Mouse (Mus musculus) stomach, postnatal 0 days (tissue): ENCODE results near the gene Sec22c.

Source experiments
- CTCF ChIP-seq: IDR thresholded peaks from 2 replicates; pipeline ENCODE4 v1.5.1; 2016; ENCODE audit warnings: antibody characterized with exemption, low read depth, mild to moderate bottlenecking, moderate library complexity
- EP300 ChIP-seq: optimal IDR thresholded peaks from 2 replicates; pipeline ENCODE3; 2016; ENCODE audit warnings: antibody characterized with exemption

DNA sequence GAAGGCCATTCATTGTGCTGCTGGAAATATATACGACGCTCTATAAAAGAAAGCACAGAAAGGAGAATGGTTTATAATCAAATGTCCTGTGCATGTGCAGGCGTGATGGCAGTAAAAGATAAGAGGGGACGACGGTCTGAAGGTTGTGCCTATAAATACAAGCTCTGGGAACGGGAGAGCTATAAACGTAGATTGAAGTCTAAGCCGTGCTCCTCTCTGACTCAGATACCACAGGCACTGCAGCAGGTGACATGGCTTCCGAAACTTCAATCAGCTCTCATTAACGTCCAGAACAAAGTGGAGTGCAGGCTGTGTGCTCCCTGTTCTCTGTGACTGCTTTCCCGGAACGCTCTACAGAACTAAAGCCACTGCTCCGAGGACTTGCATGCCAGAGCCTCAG, 48.1 kb downstream of the Sec22c start:
- TF ChIP-seq CTCF (no peak), EP300 (no peak)
